ENCODE assay signal across 15 mouse cellular contexts in genomic region chr7:72342822-72343221, GRCm38 (mm10). TPM values are rescaled to one million over a fixed set of nuclear protein-coding genes. Genes with fewer than 3 reads are reported as not detected.
DNase-seq lines count a peak whose midpoint lies in the region; ATAC-seq lines count a peak whose summit lies in the region.
"Had no signal": no experiment of that assay in that cellular context is flagged by ENCODE, and none has a peak within 500 bp of the region (broad histone marks: within the 10 kb centered on the region; RNA-seq: fewer than 3 reads in every experiment).

No protein-coding gene starts in this region.

- ATAC-seq in neutrophil, adult 5-6 weeks (ENCODE audit: extremely low read depth, insufficient number of reproducible peaks, low FRiP score, poor library complexity, severe bottlenecking) = peak; percentile 63; the same call in 1 of the 2 replicates
- ATAC-seq: forebrain, embryonic 13.5 days had no signal

- intact Hi-C loops in left cerebral cortex, postnatal 4 days (cut with DNase I) = no loop called here

- DNase-seq in kidney, adult 9 months = peak; percentile 2
- no peak for DNase-seq in kidney, postnatal 14 days
- DNase-seq in B cell, adult 2 months = peak; percentile 40 to 50
- DNase-seq in ZHBTc4 (ENCODE audit: low read depth, low spot score) = peak; percentile 63
- no peak for DNase-seq in left cerebral cortex, postnatal 4 days
- no peak for DNase-seq in retina, embryonic 14.5 days (ENCODE audit: low spot score)
- DNase-seq in frontal cortex, postnatal 14 days (ENCODE audit: low spot score in 2 of 2) = no peak
- DNase-seq: adrenal gland, adult 8-10 months; cerebellum, adult 11-12 months; heart, adult 11 months; heart, postnatal 10 days; kidney, adult 8-10 months; right cerebral cortex, postnatal 14 days had no signal

RNA-seq across cellular contexts. Expression of gene Mctp2, which starts 36.4 kb away (rescaled TPM):
- 86.6 and 86.9 TPM in 2 replicates for total RNA-seq in neutrophil, adult 5-6 weeks (2017)
- total RNA-seq in left cerebral cortex, postnatal 4 days (2021) = under 1 TPM; 0.80 to 0.97 TPM

Comparison
In these comparisons a context has a peak if more than half of its experiments do, and no peak if none do; other contexts are left out.
1. DNase-seq: peak in kidney, adult 9 months (single experiment), B cell, adult 2 months (2 of 2) and ZHBTc4 (single experiment); none in kidney, postnatal 14 days (single experiment), left cerebral cortex, postnatal 4 days (single experiment), retina, embryonic 14.5 days (single experiment) and frontal cortex, postnatal 14 days (0 of 2).
2. RNA of gene Mctp2, which starts 36.4 kb away (total RNA-seq): 86.6 to 86.9 TPM in neutrophil, adult 5-6 weeks; 0.80 to 0.97 TPM in left cerebral cortex, postnatal 4 days; every median in the first group is over 10 times any median in the second.